Mouse (Mus musculus): ENCODE measurements around the gene Cacfd1.

DNA sequence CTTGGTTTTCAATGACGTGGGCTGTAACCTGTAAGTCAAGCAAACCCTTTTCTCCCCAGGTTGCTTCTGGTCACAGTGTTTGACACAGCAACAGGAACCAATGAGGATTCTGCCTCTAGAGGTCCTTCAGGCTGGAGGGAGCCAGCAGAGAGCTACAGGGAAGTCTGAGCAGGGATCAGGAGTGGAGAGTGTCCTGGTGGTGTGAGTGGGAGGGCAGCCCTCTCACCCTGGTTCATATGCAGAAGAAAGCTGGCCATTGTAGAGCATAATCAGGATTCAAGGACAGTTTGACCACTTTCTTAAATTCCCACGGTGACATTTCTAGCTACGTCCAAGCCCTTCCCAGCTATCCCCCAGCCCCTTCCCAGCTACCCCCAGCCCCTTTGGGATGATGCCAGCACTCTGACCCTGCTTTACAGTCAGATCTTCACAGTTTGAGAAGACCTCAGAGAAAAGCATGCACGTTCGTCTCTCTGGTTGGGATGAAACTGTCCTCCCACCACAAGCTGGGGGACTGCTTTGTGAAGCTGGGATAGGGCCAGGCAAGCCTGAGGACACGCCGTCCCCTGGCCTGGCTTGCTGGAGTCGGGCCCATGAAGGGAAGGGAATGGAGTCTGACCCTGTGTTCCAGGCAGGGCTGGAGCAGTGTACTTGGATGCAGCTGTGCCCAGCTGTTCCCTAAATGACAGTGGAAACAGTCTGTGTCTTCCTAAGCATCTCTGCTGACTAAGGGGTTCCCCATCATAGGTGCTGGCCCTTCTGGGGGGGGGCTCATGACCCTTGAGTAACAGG lies 36.4 kb downstream of the Cacfd1 start:
- TF ChIP-seq CTCF (IDR thresholded peaks at IDR 0.05; ENCODE audit: low read depth, low read length), result no peak
- no peak for TF ChIP-seq POLR2A (IDR thresholded peaks at IDR 0.05; ENCODE audit: extremely low read depth, insufficient read depth, low read length)

All from liver, adult 2 months (tissue).